Mouse (Mus musculus) layer of hippocampus, adult 8-10 months (tissue): ENCODE measurements at regions not wholly inside any gene's neighbourhood (a gene's known extent, or its start where the extent isn't known, plus 50 kb on each side); places are given as distances from the start of the nearest gene placed in this dataset.

ENCODE experiments used
- DNase-seq, 2 experiments: peaks; one replicate each; pipeline ENCODE4 v3.0.0; 2022; ENCODE audit warnings: low spot score in 2 of 2

- no peak for DNase-seq
Measured at GRCm38 (mm10) chr17:88910144-88910543, 118.4 kb upstream of the Lhcgr start.

- no peak for DNase-seq
Measured at GRCm38 (mm10) chr17:88901742-88902141, 110.0 kb upstream of the Lhcgr start.

- DNase-seq: no peak
Measured at GRCm38 (mm10) chr17:88900904-88901303, 109.1 kb upstream of the Lhcgr start.

GRCm38 (mm10) chr17:88898705-88899668 lies 107.2 kb upstream of the Lhcgr start:
- no peak for DNase-seq

- DNase-seq: no peak
Measured at GRCm38 (mm10) chr17:88893451-88893850, 101.7 kb upstream of the Lhcgr start.

- DNase-seq: no peak
Measured at GRCm38 (mm10) chr17:88885526-88885925, 93.7 kb upstream of the Lhcgr start.

- no peak for DNase-seq
Measured at GRCm38 (mm10) chr17:88879736-88880135, 87.9 kb upstream of the Lhcgr start.

- no peak for DNase-seq
Measured at GRCm38 (mm10) chr17:88870342-88870985, 78.7 kb upstream of the Lhcgr start.

- DNase-seq: no peak
Measured at GRCm38 (mm10) chr17:88864631-88865030, 72.8 kb upstream of the Lhcgr start.

- DNase-seq: no peak
Measured at GRCm38 (mm10) chr17:88864214-88864613, 72.4 kb upstream of the Lhcgr start.

GRCm38 (mm10) chr17:88861128-88861527 lies 69.3 kb upstream of the Lhcgr start:
- no peak for DNase-seq

GRCm38 (mm10) chr17:88860576-88860975 lies 68.8 kb upstream of the Lhcgr start:
- DNase-seq: no peak

GRCm38 (mm10) chr17:88858666-88859065 lies 66.9 kb upstream of the Lhcgr start:
- DNase-seq: peak in 1 of 2 experiments; percentile 17

GRCm38 (mm10) chr17:88847255-88847654 lies 55.5 kb upstream of the Lhcgr start:
- DNase-seq: no peak

- no peak for DNase-seq
Measured at GRCm38 (mm10) chr17:88845278-88845677, 53.5 kb upstream of the Lhcgr start.
